Mouse (Mus musculus) T-helper 2 cell (primary cell): ENCODE data around the gene Stk40.

Source experiments
- in situ Hi-C: fragments of 300-600 bp; cut with MboI, MseI; formaldehyde crosslinking; loops from one replicate; pipeline ENCODE4 v1.15.1; 2025; ENCODE audit warnings: high pct_unique_total_duplicates

Gene Stk40

GRCm38 (mm10) chr4:126096464-126097111, 7.2 kb upstream of the Stk40 start, which contains the start of gene Lsm10:
TSS of gene Lsm10 (plus strand) at chr4:126096623.
- in situ Hi-C loops, result no loop called here

GRCm38 (mm10) chr4:126097711-126098253, 6.0 kb upstream of the Stk40 start:
- in situ Hi-C loops, result no loop called here

GRCm38 (mm10) chr4:126099365-126099764, 4.4 kb upstream of the Stk40 start:
- in situ Hi-C loops, result no loop called here

- in situ Hi-C loops, result no loop called here
These were observed 3.0 kb upstream of the Stk40 start for GRCm38 (mm10) chr4:126100764-126101163.

- in situ Hi-C loops, result no loop called here
These were observed 1.5 kb upstream of the Stk40 start for GRCm38 (mm10) chr4:126102061-126102841.

GRCm38 (mm10) chr4:126103057-126103581, 638 bp upstream of the Stk40 start:
- in situ Hi-C loops, result no loop called here

GRCm38 (mm10) chr4:126104261-126105075, 711 bp downstream of the Stk40 start:
- in situ Hi-C loops, result no loop called here

- in situ Hi-C loops, result no loop called here
These were observed 1.5 kb downstream of the Stk40 start for GRCm38 (mm10) chr4:126105131-126105783.

- in situ Hi-C loops, result no loop called here
These were observed 4.4 kb downstream of the Stk40 start for GRCm38 (mm10) chr4:126108061-126108740.

GRCm38 (mm10) chr4:126109613-126110373, 6.0 kb downstream of the Stk40 start:
- in situ Hi-C loops, result no loop called here

GRCm38 (mm10) chr4:126110374-126111152, 6.8 kb downstream of the Stk40 start:
- in situ Hi-C loops, result no loop called here

- in situ Hi-C loops, result no loop called here
These were observed 7.4 kb downstream of the Stk40 start for GRCm38 (mm10) chr4:126111153-126111549.

GRCm38 (mm10) chr4:126113243-126113642, 9.5 kb downstream of the Stk40 start:
- in situ Hi-C loops, result no loop called here

- in situ Hi-C loops, result no loop called here
These were observed 10.2 kb downstream of the Stk40 start for GRCm38 (mm10) chr4:126113943-126114342.

- in situ Hi-C loops, result loop anchor here (5.0 kb wide), 1 partner anchor 33 kb away; no protein-coding TSS in a partner anchor
These were observed 11.7 kb downstream of the Stk40 start for GRCm38 (mm10) chr4:126115411-126115810.

- in situ Hi-C loops, result loop anchor here (5.0 kb wide), 1 partner anchor 34 kb away; no protein-coding TSS in a partner anchor
These were observed 12.2 kb downstream of the Stk40 start for GRCm38 (mm10) chr4:126115871-126116521.

- in situ Hi-C loops, result loop anchor here (5.0 kb wide), 1 partner anchor 35 kb away; no protein-coding TSS in a partner anchor
These were observed 13.4 kb downstream of the Stk40 start for GRCm38 (mm10) chr4:126117116-126117515.

GRCm38 (mm10) chr4:126118651-126119050, 14.9 kb downstream of the Stk40 start:
- in situ Hi-C loops, result loop anchor here (5.0 kb wide), 1 partner anchor 36 kb away; no protein-coding TSS in a partner anchor
